Mouse (Mus musculus): ENCODE data around the gene Fam210b. TPM values are rescaled to one million over a fixed set of nuclear protein-coding genes. Genes with fewer than 3 reads are reported as not detected.

Gene Fam210b
- total RNA-seq, 2 experiments from 2014 or later = 3.2 to 3.3 TPM

GRCm38 (mm10) chr2:172349776-172350175 lies 4.4 kb downstream of the Fam210b start:
- DNase-seq = no peak

GRCm38 (mm10) chr2:172350773-172351172 lies 5.4 kb downstream of the Fam210b start:
- no peak for DNase-seq

GRCm38 (mm10) chr2:172353218-172353617 lies 7.9 kb downstream of the Fam210b start:
- no peak for DNase-seq

GRCm38 (mm10) chr2:172354761-172355160 lies 9.4 kb downstream of the Fam210b start:
- DNase-seq = no peak

- DNase-seq = no peak
Observed at GRCm38 (mm10) chr2:172355833-172356232, 10.5 kb downstream of the Fam210b start.

GRCm38 (mm10) chr2:172363176-172363575 lies 17.8 kb downstream of the Fam210b start:
- no peak for DNase-seq

GRCm38 (mm10) chr2:172370411-172371223 lies 25.3 kb downstream of the Fam210b start, which contains the start of the genes Aurka and Cstf1:
Gene Aurka, minus strand, starts transcription at chr2:172370535.
Gene Cstf1, plus strand, starts transcription at chr2:172370681.
- DNase-seq = peak; percentile 93

GRCm38 (mm10) chr2:172371258-172371657 lies 25.9 kb downstream of the Fam210b start:
- no peak for DNase-seq

- DNase-seq = no peak
Observed at GRCm38 (mm10) chr2:172376551-172376950, 31.2 kb downstream of the Fam210b start.

- no peak for DNase-seq
Observed at GRCm38 (mm10) chr2:172376999-172377515, 31.7 kb downstream of the Fam210b start.

GRCm38 (mm10) chr2:172378332-172378731 lies 33.0 kb downstream of the Fam210b start:
- DNase-seq = no peak

- DNase-seq = no peak
Observed at GRCm38 (mm10) chr2:172380513-172380912, 35.1 kb downstream of the Fam210b start.

GRCm38 (mm10) chr2:172381341-172381740 lies 36.0 kb downstream of the Fam210b start:
- no peak for DNase-seq

- DNase-seq = no peak
Observed at GRCm38 (mm10) chr2:172381898-172382297, 36.5 kb downstream of the Fam210b start.

- no peak for DNase-seq
Observed at GRCm38 (mm10) chr2:172384715-172385114, 39.4 kb downstream of the Fam210b start.

GRCm38 (mm10) chr2:172390341-172390740 lies 45.0 kb downstream of the Fam210b start:
- no peak for DNase-seq

GRCm38 (mm10) chr2:172392041-172392521 lies 46.7 kb downstream of the Fam210b start:
- DNase-seq = no peak

- no peak for DNase-seq
Observed at GRCm38 (mm10) chr2:172393391-172394051, 48.2 kb downstream of the Fam210b start, which contains the start of gene Cass4. Gene Cass4, plus strand, starts transcription at chr2:172393794.

GRCm38 (mm10) chr2:172394052-172394392 lies 48.7 kb downstream of the Fam210b start:
- DNase-seq = no peak

GRCm38 (mm10) chr2:172394671-172395070 lies 49.3 kb downstream of the Fam210b start:
- no peak for DNase-seq

GRCm38 (mm10) chr2:172395961-172396360 lies 50.6 kb downstream of the Fam210b start:
- no peak for DNase-seq

GRCm38 (mm10) chr2:172399901-172400300 lies 54.5 kb downstream of the Fam210b start:
- no peak for DNase-seq
